In the genomic region with DNA sequence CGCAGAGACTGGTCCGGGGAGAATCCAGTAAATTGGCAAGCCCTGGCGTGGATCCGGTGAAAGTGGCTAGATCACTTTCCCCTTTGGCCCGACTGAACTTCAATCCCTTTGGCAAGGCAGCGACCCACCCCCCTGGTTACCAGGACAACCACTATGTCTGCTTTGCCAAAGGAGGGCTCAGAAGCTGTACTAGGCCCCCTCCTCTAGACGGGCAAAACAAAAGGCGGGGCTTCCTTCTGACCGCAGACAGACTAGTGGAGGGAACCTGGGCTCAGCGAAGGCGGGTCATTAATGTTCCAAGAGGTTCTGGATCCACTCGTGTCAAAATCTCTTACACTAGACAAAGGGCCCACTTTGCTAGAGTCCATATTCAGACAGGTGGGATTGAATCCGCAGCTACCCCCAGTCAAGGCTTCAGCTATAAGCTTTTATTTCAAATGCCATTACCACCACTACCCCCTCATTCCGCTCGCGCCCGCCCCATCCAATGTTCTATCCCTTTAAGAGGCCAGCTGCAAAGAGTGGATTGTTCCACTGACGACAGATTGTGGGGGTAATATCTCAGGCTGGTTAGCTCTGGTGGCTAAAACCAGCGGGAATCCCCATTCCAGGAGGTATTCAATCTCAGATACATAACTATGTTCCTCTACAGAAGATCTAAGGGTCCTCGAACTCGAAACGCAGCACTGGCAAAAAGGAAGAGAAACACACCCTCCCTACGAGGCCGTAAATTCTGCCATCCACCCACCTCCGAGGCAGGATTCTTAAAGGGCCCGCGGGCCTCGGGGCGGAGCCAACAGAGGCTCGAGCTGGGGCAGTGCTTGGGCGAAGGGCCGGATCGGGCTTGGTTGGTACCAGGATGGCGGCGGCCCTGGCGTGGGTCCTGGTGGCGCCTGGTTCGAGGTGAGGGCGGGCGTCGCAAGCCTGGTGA, we compare ENCODE assay signal across 7 mouse cellular contexts. TPM values are rescaled to one million over a fixed set of nuclear protein-coding genes. Genes with fewer than 3 reads are reported as not detected.
A peak's percentile ranks its signal among the peaks of the same experiment; 100 is the strongest.
DNase-seq lines count a peak whose midpoint lies in the region; ATAC-seq lines count a peak whose summit lies in the region.

No protein-coding gene starts in this region.

- H3K27me3 ChIP-seq in intestine, embryonic 15.5 days (replicated peaks), result no peaks in the 10 kb centered on the region
- H3K27me3 ChIP-seq in limb, embryonic 10.5 days (ENCODE audit: low read depth, poor library complexity, severe bottlenecking), result no peaks in the 10 kb centered on the region
- H3K27me3 ChIP-seq in midbrain, embryonic 11.5 days (ENCODE audit: control insufficient read depth, insufficient read depth, low read length), result no peaks in the 10 kb centered on the region

- peak; percentile 89 for ATAC-seq in intestine, embryonic 15.5 days
- peak; percentile 86 for ATAC-seq in midbrain, embryonic 11.5 days (ENCODE audit: low FRiP score)

- H3K4me3 ChIP-seq in intestine, embryonic 15.5 days (replicated peaks), result peak overlapping the region; percentile 70
- H3K4me3 ChIP-seq in limb, embryonic 10.5 days, result peak overlapping the region; percentile 83
- peak overlapping the region; percentile 88 for H3K4me3 ChIP-seq in midbrain, embryonic 11.5 days (ENCODE audit: low read depth, low read length)

- peaks cover 24% of the 10 kb centered on the region for H3K36me3 ChIP-seq in intestine, embryonic 15.5 days
- peaks cover 59% of the 10 kb centered on the region for H3K36me3 ChIP-seq in limb, embryonic 10.5 days
- peaks cover 24% of the 10 kb centered on the region for H3K36me3 ChIP-seq in midbrain, embryonic 11.5 days (ENCODE audit: control insufficient read depth, insufficient read depth, low read length)

- under 1% methylated on average over 41 of the region's 41 CpGs for WGBS in intestine, embryonic 15.5 days
- under 1% methylated on average over 41 of the region's 41 CpGs for WGBS in limb, embryonic 10.5 days
- WGBS in midbrain, embryonic 11.5 days, result under 1% methylated on average over 40 of the region's 41 CpGs

- intact Hi-C loops in gastrocnemius, postnatal 36 days (cut with DNase I), result no loop called here

- peaks cover 58% of the 10 kb centered on the region for H3K4me1 ChIP-seq in intestine, embryonic 15.5 days (replicated peaks)
- peaks cover 71% of the 10 kb centered on the region for H3K4me1 ChIP-seq in limb, embryonic 10.5 days
- peaks cover 38% of the 10 kb centered on the region for H3K4me1 ChIP-seq in midbrain, embryonic 11.5 days (ENCODE audit: control insufficient read depth, insufficient read depth, low read length)

- DNase-seq in adrenal gland, adult 8-10 months, result peak; percentile 82
- DNase-seq in embryo, embryonic 11 days, result peak; percentile 95
- peak; percentile 81 to 82 for DNase-seq in gastrocnemius, postnatal 36 days
- DNase-seq in limb, embryonic 10.5 days (ENCODE audit: low spot score), result peak; percentile 91
- DNase-seq in midbrain, embryonic 11.5 days (ENCODE audit: low spot score, missing footprints), result peak; percentile 99
- peak; percentile 78 for DNase-seq in right cerebral cortex, postnatal 4 days

- peak overlapping the region; percentile 83 for H3K27ac ChIP-seq in intestine, embryonic 15.5 days
- peak overlapping the region; percentile 96 for H3K27ac ChIP-seq in limb, embryonic 10.5 days
- H3K27ac ChIP-seq in midbrain, embryonic 11.5 days (ENCODE audit: low read depth, low read length), result peak overlapping the region; percentile 82

- H3K9me3 ChIP-seq in intestine, embryonic 15.5 days, result no peaks in the 10 kb centered on the region
- H3K9me3 ChIP-seq in limb, embryonic 10.5 days (replicated peaks), result no peaks in the 10 kb centered on the region
- H3K9me3 ChIP-seq in midbrain, embryonic 11.5 days (ENCODE audit: control insufficient read depth, low read length), result no peaks in the 10 kb centered on the region; the same call in 1 of the 2 replicates

- H3K9ac ChIP-seq in intestine, embryonic 15.5 days, result peak overlapping the region; percentile 69
- H3K9ac ChIP-seq in midbrain, embryonic 11.5 days (ENCODE audit: low read length), result peak overlapping the region; percentile 95

- H3K4me2 ChIP-seq in intestine, embryonic 15.5 days (replicated peaks), result peak overlapping the region; percentile 72
- peak overlapping the region; percentile 60 for H3K4me2 ChIP-seq in midbrain, embryonic 11.5 days

RNA-seq across cellular contexts. Expression of gene Hyal2, which starts 0.9 kb away (rescaled TPM):
- total RNA-seq in adrenal gland, adult 8-10 months (2022), result 10 to 100 TPM; 27.3 to 47.0 (median 36.3) TPM
- 10 to 100 TPM; 12.0 to 16.5 TPM for total RNA-seq in gastrocnemius, postnatal 36 days (2021)
- polyA plus RNA-seq in intestine, embryonic 15.5 days (2015; fragmentation: Nextera tagmentation; extraction: Ambion mirVana), result 81.0 and 87.9 TPM in 2 replicates
- polyA plus RNA-seq in limb, embryonic 10.5 days (2016; fragmentation: Nextera tagmentation; extraction: Ambion mirVana), result 160 and 168 TPM in 2 replicates
- polyA plus RNA-seq in midbrain, embryonic 11.5 days (2014; fragmentation: Nextera tagmentation; extraction: Ambion mirVana), result 129 and 132 TPM in 2 replicates

RNA-seq across cellular contexts. Expression of gene Tusc2, which starts 5.5 kb away (rescaled TPM):
- total RNA-seq in adrenal gland, adult 8-10 months (2022), result 10 to 100 TPM; 55.1 to 64.1 (median 61.8) TPM
- 10 to 100 TPM; 28.7 to 35.1 TPM for total RNA-seq in gastrocnemius, postnatal 36 days (2021)
- polyA plus RNA-seq in intestine, embryonic 15.5 days (2015; fragmentation: Nextera tagmentation; extraction: Ambion mirVana), result 44.2 and 45.0 TPM in 2 replicates
- polyA plus RNA-seq in limb, embryonic 10.5 days (2016; fragmentation: Nextera tagmentation; extraction: Ambion mirVana), result 60.4 and 62.5 TPM in 2 replicates
- 94.5 and 94.6 TPM in 2 replicates for polyA plus RNA-seq in midbrain, embryonic 11.5 days (2014; fragmentation: Nextera tagmentation; extraction: Ambion mirVana)

RNA-seq across cellular contexts. Expression of gene Hyal1, which starts 8.1 kb away (rescaled TPM):
- 10 to 100 TPM in 1 of 4 experiments, 1 to 10 TPM in 3; 7.7 to 14.2 (median 9.3) TPM for total RNA-seq in adrenal gland, adult 8-10 months (2022)
- total RNA-seq in gastrocnemius, postnatal 36 days (2021), result 1 to 10 TPM; 2.5 to 2.8 TPM
- polyA plus RNA-seq in intestine, embryonic 15.5 days (2015; fragmentation: Nextera tagmentation; extraction: Ambion mirVana), result 5.9 and 7.4 TPM in 2 replicates
- 7.9 and 10.2 TPM in 2 replicates for polyA plus RNA-seq in limb, embryonic 10.5 days (2016; fragmentation: Nextera tagmentation; extraction: Ambion mirVana)
- polyA plus RNA-seq in midbrain, embryonic 11.5 days (2014; fragmentation: Nextera tagmentation; extraction: Ambion mirVana), result 3.9 and 4.8 TPM in 2 replicates

RNA-seq across cellular contexts. Expression of gene Naa80, which starts 10.1 kb away (rescaled TPM):
- total RNA-seq in adrenal gland, adult 8-10 months (2022), result 10 to 100 TPM; 15.3 to 20.1 (median 17.0) TPM
- 10 to 100 TPM; 11.2 to 14.4 TPM for total RNA-seq in gastrocnemius, postnatal 36 days (2021)
- 15.1 and 19.1 TPM in 2 replicates for polyA plus RNA-seq in intestine, embryonic 15.5 days (2015; fragmentation: Nextera tagmentation; extraction: Ambion mirVana)
- 20.1 and 22.5 TPM in 2 replicates for polyA plus RNA-seq in limb, embryonic 10.5 days (2016; fragmentation: Nextera tagmentation; extraction: Ambion mirVana)
- polyA plus RNA-seq in midbrain, embryonic 11.5 days (2014; fragmentation: Nextera tagmentation; extraction: Ambion mirVana), result 8.4 and 11.1 TPM in 2 replicates

RNA-seq across cellular contexts. Expression of gene Hyal3, which starts 12.0 kb away (rescaled TPM):
- total RNA-seq in adrenal gland, adult 8-10 months (2022), result 1 to 10 TPM; 1.5 to 2.3 (median 2.0) TPM
- total RNA-seq in gastrocnemius, postnatal 36 days (2021), result under 1 TPM; 0.23 to 0.27 TPM
- polyA plus RNA-seq in intestine, embryonic 15.5 days (2015; fragmentation: Nextera tagmentation; extraction: Ambion mirVana), result 0.74 and 0.97 TPM in 2 replicates
- polyA plus RNA-seq in limb, embryonic 10.5 days (2016; fragmentation: Nextera tagmentation; extraction: Ambion mirVana), result 0.56 and 0.82 TPM in 2 replicates
- 0.33 and 0.47 TPM in 2 replicates for polyA plus RNA-seq in midbrain, embryonic 11.5 days (2014; fragmentation: Nextera tagmentation; extraction: Ambion mirVana)

Comparison
In these comparisons a context has a peak if more than half of its experiments do, and no peak if none do; other contexts are left out.
1. Peak in every context shown above with its lines: DNase-seq, ATAC-seq, H3K4me3 ChIP-seq and H3K27ac ChIP-seq.